Mouse (Mus musculus): ENCODE measurements around the gene Noct. TPM values are rescaled to one million over a fixed set of nuclear protein-coding genes. Genes with fewer than 3 reads are reported as not detected.
"Not testable (repeated sequence)": the region's sequence is repeated elsewhere in the genome, so short reads cannot be mapped to it uniquely, and the experiment has no call there.

Noct gene
- total RNA-seq (2021) = 10 to 100 TPM; 23.0 to 29.3 TPM
- long read RNA-seq, experiment 1, transcript Noct-201 (3 exons, 3,059 nt) = major isoform, 22 of 28 reads
- long read RNA-seq, experiment 1, partial matches to known transcripts = 6 of 28 reads
- long read RNA-seq, experiment 1, other reads (novel, unspliced or antisense) = 0 of 28 reads
- long read RNA-seq, experiment 2, full-length matches to known transcripts = 25 of 29 reads
- long read RNA-seq, experiment 2, partial matches to known transcripts = 0 of 29 reads
- long read RNA-seq, experiment 2, other reads (novel, unspliced or antisense) = 4 of 29 reads

- DNase-seq = peak; percentile 87
Measured at GRCm38 (mm10) chr3:51224363-51225225, at the start of gene Noct. Noct (plus strand) TSS chr3:51224447.

DNA sequence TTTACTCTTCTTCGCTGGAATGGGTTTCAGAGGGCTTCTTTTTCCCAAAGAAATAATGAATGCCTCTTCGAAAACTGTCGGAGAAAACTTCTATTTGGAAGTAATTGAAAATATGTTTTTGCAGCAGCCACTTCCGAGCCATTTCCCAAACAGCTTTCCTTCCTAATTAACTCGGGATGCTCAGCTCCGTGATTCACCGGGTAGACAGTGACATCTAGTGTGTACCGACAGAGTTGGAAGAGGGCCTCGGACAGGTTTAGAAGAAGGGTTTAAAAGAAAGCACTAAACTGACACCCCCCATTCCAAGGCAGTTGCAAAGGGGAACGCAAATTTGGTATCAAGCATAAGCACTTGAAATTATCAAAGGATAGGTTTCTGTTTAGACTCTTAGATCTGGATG is 46.1 kb upstream of the Noct start:
- DNase-seq = no peak

GRCm38 (mm10) chr3:51179460-51180146 is 44.6 kb upstream of the Noct start:
- DNase-seq = no peak

GRCm38 (mm10) chr3:51180341-51180940 is 43.8 kb upstream of the Noct start:
- no peak for DNase-seq

DNA sequence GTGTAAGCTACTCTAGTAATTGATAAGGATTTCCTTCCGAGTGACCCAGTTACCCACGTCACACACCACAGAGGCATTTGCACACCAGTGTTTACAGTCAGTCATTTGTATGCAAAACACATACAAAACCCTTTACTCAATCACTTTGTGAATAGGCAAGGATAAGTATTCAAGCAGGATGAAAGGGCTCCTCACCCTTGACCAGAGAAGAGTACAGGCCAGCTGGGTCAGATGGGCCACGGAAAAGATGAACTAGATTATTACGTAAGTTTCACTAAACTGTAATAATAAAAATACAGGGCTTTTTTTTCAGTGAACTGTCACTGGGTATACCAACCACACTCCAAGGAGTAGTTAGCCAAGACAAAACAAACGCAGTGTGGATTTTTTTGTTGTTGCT is 41.8 kb upstream of the Noct start:
- no peak for DNase-seq

DNA sequence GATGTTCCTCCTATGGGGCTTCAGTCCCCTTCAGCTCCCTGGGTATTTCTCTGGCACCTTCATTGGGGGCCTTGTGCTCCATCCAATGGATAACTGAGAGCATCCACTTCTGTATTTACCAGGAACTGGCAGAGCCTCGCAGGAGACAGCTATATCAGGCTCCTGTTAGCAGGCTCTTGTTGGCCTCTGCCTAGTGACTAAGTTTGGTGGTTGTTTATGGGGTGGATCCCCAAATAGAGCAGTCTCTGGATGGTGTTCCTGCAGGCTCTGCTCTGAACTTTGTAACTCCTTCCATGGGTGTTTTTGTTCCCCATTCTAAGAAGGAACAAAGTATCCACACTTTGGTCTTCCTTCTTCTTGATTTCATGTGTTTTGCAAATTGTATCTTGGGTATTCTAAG is 40.7 kb upstream of the Noct start:
- DNase-seq = not testable (repeated sequence)

DNA sequence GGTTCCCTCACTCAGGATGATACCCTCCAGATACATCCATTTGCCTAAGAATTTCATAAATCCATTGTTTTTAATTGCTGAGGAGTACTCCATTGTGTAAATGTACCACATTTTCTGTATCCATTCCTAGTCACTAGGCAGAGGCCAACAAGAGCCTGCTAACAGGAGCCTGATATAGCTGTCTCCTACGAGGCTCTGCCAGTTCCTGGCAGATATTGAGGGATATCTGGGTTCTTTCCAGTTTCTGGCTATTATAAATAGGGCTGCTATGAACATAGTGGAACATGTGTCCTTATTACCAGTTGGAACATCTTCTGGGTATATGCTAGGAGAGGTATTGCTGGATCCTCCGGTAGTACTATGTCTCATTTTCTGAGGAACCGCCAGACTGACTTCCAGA is 40.3 kb upstream of the Noct start:
- DNase-seq = not testable (repeated sequence)

- DNase-seq = no peak
Measured at GRCm38 (mm10) chr3:51184715-51185114, 39.5 kb upstream of the Noct start.

DNA sequence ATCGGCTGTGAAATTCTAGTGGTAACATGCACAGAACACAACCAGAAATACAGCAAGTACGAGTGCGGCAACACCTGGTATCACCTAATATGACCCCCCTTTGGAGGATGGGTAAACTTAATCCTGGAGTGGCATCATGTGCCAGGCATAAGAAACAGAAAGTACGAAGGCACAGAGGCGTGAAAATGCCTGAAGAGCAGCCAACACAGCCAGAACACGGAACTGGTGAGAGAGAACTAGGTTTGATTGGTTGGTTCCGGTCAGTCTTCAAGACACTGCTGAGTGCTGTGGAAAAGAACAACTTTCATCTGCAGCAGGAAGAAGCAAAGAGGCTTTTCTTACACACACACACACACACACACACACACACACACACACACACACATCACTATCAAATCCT is 38.8 kb upstream of the Noct start:
- DNase-seq = no peak

DNA sequence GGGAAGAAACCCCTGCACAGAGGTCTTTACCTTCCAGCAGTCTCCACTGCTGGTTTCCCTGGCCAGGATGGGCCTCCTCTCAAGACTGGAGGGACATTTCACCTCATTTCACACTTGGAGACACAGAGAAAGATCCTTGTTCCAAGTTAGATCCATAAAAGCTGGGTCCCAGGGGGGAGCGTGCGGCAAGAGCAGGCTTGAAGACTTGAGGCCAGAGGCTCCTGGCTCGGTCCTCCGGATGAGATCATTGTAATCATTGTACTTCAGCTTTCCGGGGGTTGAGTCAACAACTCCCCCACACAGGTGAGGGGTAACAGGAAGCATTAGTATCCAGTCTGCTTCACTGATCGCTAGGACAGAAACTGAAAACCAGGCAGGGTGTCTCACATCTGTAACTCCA is 30.2 kb upstream of the Noct start:
- peak; percentile 77 for DNase-seq

DNA sequence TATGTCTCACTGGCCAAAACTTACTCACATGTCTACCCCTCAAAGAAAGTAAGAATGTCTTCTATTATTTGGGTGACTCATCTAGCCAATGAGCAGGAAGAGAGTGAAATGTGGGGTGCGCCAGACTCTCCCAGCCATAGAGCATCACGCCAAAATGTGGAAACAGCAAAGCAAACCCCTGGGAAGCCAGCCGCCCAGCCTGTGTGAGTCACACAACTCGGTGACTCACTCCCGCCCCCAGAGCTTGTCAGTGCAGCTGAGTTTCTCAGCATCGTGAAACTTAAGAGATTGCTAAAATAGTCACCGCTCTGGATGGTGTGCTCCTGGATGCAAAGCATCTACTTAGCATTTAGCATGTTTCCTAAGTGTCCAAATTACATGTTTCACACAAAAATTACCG is 28.9 kb upstream of the Noct start:
- DNase-seq = peak; percentile 73

GRCm38 (mm10) chr3:51195736-51196135 is 28.5 kb upstream of the Noct start:
- no peak for DNase-seq

GRCm38 (mm10) chr3:51196724-51197111 is 27.5 kb upstream of the Noct start:
- no peak for DNase-seq

GRCm38 (mm10) chr3:51197112-51197731 is 27.0 kb upstream of the Noct start:
- DNase-seq = peak; percentile 58

DNA sequence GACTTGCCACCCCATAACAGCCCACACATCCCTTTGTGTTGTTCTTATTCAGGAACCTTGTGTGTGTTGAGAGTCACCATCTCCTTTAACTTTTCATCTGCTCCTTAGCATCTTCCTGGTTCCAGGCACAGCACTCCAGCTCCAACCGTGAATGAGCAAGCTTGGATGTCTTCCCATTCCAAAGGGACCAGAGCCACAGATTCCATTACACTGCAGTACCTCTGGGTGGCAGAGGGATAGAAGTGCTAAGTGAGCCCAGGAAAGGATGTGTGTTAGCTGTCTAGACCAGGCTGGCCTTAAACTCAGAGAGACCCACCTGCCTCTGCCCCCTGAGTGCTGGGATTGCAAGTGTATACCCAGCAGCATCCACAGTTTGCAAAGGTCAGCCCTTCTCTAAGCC is 26.0 kb upstream of the Noct start:
- no peak for DNase-seq

- DNase-seq = no peak
Measured at GRCm38 (mm10) chr3:51199130-51199529, 25.1 kb upstream of the Noct start.

- DNase-seq = no peak
Measured at GRCm38 (mm10) chr3:51200311-51200710, 23.9 kb upstream of the Noct start.

- no peak for DNase-seq
Measured at GRCm38 (mm10) chr3:51200894-51201293, 23.4 kb upstream of the Noct start.

- DNase-seq = no peak
Measured at GRCm38 (mm10) chr3:51201986-51202385, 22.3 kb upstream of the Noct start.

GRCm38 (mm10) chr3:51202491-51202987 is 21.7 kb upstream of the Noct start:
- peak; percentile 74 for DNase-seq

DNA sequence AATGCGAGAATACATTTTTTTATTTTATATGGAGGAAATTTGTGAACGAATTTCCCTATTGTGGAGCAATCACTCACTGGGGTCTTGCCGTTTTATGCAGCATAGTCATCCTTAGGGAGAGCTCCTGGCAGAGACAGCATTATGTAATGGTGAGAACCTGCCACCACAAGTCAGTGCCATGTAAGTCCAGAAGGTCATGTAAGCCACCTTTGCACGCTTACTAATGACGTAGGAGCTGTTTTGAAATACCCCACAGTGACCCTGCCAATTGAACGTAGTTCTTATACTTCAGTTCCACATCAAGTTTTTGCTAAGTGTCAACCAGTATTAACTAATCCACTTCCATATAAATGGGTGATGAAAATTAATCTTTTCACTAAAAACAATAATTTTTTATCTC is 20.3 kb upstream of the Noct start:
- DNase-seq = no peak

- no peak for DNase-seq
Measured at GRCm38 (mm10) chr3:51204441-51204840, 19.8 kb upstream of the Noct start.
